Mouse (Mus musculus): ENCODE measurements around the gene Pafah2.
A peak's percentile ranks its signal among the peaks of the same experiment; 100 is the strongest.

- TF ChIP-seq CTCF (IDR thresholded peaks at IDR 0.05; ENCODE audit: low read depth), result peak; percentile 79
- no peak for TF ChIP-seq EP300 (IDR thresholded peaks at IDR 0.05; ENCODE audit: low read depth)
These were observed 7.7 kb upstream of the Pafah2 start for GRCm38 (mm10) chr4:134388397-134388796.

Measured in liver, embryonic 14.5 days (tissue).